Mouse (Mus musculus) cerebellum, adult 2 months (tissue): ENCODE measurements around the gene Apoc4.

Experiments used
- CTCF ChIP-seq: fragments of 200-500 bp; IDR thresholded peaks from 2 replicates; pipeline ENCODE4 v1.5.1; 2011; ENCODE audit warnings: low read depth, mild to moderate bottlenecking, control low read depth, low read length, moderate library complexity, borderline replicate concordance; ENCODE audit not compliant: insufficient read depth
- POLR2A ChIP-seq: fragments of 200-500 bp; IDR thresholded peaks from 2 replicates; pipeline ENCODE4 v1.6.1; 2011; ENCODE audit warnings: low read length, control low read depth, borderline replicate concordance; ENCODE audit not compliant: insufficient read depth

GRCm38 (mm10) chr7:19633197-19633596, 48.1 kb downstream of the Apoc4 start:
- TF ChIP-seq CTCF (no peak), POLR2A (no peak)
